Mouse (Mus musculus): ENCODE data around the gene Pheta2. TPM values are rescaled to one million over a fixed set of nuclear protein-coding genes. Genes with fewer than 3 reads are reported as not detected.
"Not testable (repeated sequence)": the region's sequence is repeated elsewhere in the genome, so short reads cannot be mapped to it uniquely, and the experiment has no call there.

Pheta2 gene
- polyA plus RNA-seq, 1 experiment from 2014 or later, result 5.4 TPM

DNA sequence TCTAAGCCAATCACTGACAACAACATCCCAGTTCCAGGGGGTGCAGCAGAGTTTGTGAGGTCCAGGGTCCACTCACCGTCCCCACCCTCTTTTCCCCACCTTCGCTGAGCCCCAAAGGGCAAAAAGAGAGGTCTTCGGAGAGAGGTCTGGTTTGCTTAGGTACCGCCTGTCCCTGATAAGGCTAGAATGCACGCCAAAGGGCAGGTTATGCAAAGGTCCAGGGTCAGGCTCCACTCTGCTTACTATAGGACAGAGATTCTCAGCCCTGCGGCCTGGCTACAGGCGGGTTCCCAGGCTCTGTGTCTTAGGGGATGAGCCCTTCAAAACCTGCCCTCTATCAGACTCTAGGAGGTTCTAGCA is 40.7 kb downstream of the Pheta2 start:
- Histone ChIP-seq H3K9ac (ENCODE audit: low read depth, low read length) (peak overlapping the region; percentile 59), H3K4me2 (replicated peaks; ENCODE audit: low read depth) (peak overlapping the region; percentile 73), H3K36me3 (ENCODE audit: control insufficient read depth, insufficient read depth) (no peaks in the 10 kb centered on the region), H3K4me1 (replicated peaks; ENCODE audit: control insufficient read depth, insufficient read depth, low read length) (0 out of 2 replicates have a peak, but pooled peaks cover 5% of the 10 kb centered on the region), H3K27ac (ENCODE audit: low read depth, low read length) (peak overlapping the region; percentile 84), H3K27me3 (replicated peaks; ENCODE audit: control insufficient read depth, insufficient read depth, low read length) (no peaks in the 10 kb centered on the region), H3K9me3 (ENCODE audit: control insufficient read depth) (no peaks in the 10 kb centered on the region), H3K4me3 (ENCODE audit: low read depth, low read length) (peak overlapping the region; percentile 51)
- no peak for TF ChIP-seq CTCF (IDR thresholded peaks at IDR 0.05; ENCODE audit: low read depth)
- 17% methylated on average over 7 of the region's 7 CpGs for WGBS
- peak; percentile 70 for ATAC-seq

DNA sequence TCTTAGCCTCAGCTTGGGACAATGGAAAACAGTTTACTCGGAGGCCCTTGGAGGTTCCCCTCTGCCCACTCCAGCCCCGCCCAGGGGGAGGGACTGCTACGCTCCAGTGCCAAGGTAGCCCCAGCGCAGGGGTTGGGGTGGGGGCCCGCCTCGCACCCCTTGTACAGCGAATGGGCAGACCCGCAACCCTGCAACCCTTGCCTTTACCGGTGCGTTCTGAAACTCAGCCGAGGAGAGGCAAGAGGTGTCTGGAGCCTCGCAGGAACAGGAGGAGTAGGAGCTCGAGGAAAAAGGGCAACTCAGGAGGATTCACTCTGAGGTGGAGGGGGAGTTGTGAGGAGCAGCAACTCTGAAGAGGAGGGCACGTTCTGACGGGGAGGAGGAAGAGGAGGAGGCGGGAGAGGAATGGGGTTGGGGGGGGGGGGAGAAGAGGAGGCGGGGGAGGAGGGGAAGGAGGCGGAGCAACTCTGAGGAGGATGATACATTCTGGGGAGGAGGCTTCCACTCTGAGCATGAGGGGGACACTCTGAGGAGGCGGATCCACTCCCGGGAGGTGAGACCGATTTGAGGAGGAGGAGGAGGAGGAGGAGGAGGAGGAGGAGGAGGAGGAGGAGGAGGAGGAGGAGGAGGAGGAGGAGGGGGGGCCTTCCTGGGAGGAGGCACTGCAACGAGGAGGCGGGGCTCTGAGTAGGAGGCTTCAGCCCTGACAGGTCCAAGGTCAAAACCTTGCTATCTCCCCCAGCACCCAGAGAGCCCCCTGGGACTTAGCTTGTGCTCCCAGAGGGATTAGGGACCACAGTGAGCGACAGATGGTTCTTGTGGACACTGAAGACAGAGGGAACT is 41.4 kb downstream of the Pheta2 start, which contains the start of gene Cyp2d22:
Gene Cyp2d22 (minus strand): TSS at position 390 of the 843 bp plus-strand sequence.
- H3K36me3 ChIP-seq (ENCODE audit: control insufficient read depth, insufficient read depth), result no peaks in the 10 kb centered on the region

GRCm38 (mm10) chr15:82380714-82381062 is 41.9 kb downstream of the Pheta2 start:
- TF ChIP-seq CTCF (IDR thresholded peaks at IDR 0.05; ENCODE audit: low read depth), result no peak
- WGBS, result 36% methylated on average over 7 of the region's 7 CpGs
- H3K9me3 ChIP-seq (ENCODE audit: control insufficient read depth), result no peaks in the 10 kb centered on the region
- 0 out of 2 replicates have a peak overlapping the region, but pooled peaks have one; percentile 13 for H3K4me3 ChIP-seq (ENCODE audit: low read depth, low read length)
- no peaks in the 10 kb centered on the region for H3K36me3 ChIP-seq (ENCODE audit: control insufficient read depth, insufficient read depth)
- ATAC-seq, result no peak
- H3K4me2 ChIP-seq (replicated peaks; ENCODE audit: low read depth), result peak overlapping the region; percentile 73
- H3K4me1 ChIP-seq (replicated peaks; ENCODE audit: control insufficient read depth, insufficient read depth, low read length), result 0 out of 2 replicates have a peak, but pooled peaks cover 5% of the 10 kb centered on the region
- no peaks in the 10 kb centered on the region for H3K27me3 ChIP-seq (replicated peaks; ENCODE audit: control insufficient read depth, insufficient read depth, low read length)
- no peak overlapping the region for H3K9ac ChIP-seq (ENCODE audit: low read depth, low read length)
- 0 out of 2 replicates have a peak overlapping the region, but pooled peaks have one; percentile 31 for H3K27ac ChIP-seq (ENCODE audit: low read depth, low read length)

More for the DNA sequence above, 41.4 kb downstream of the Pheta2 start, which contains the start of gene Cyp2d22:
- 0 out of 2 replicates have a peak, but pooled peaks cover 5% of the 10 kb centered on the region for H3K4me1 ChIP-seq (replicated peaks; ENCODE audit: control insufficient read depth, insufficient read depth, low read length)
- H3K9ac ChIP-seq (ENCODE audit: low read depth, low read length), result peak within 1 kb of the TSS; percentile 59
- no peaks in the 10 kb centered on the region for H3K27me3 ChIP-seq (replicated peaks; ENCODE audit: control insufficient read depth, insufficient read depth, low read length)
- ATAC-seq, result peak; percentile 63
- TF ChIP-seq CTCF (IDR thresholded peaks at IDR 0.05; ENCODE audit: low read depth), result no peak
- WGBS, result 2% methylated on average over 18 of the region's 24 CpGs
- no peaks in the 10 kb centered on the region for H3K9me3 ChIP-seq (ENCODE audit: control insufficient read depth)
- H3K27ac ChIP-seq (ENCODE audit: low read depth, low read length), result peak within 1 kb of the TSS; percentile 84
- peak within 1 kb of the TSS; percentile 73 for H3K4me2 ChIP-seq (replicated peaks; ENCODE audit: low read depth)
- peak within 1 kb of the TSS; percentile 51 for H3K4me3 ChIP-seq (ENCODE audit: low read depth, low read length)

- Histone ChIP-seq H3K4me1 (replicated peaks; ENCODE audit: control insufficient read depth, insufficient read depth, low read length) (0 out of 2 replicates have a peak, but pooled peaks cover 5% of the 10 kb centered on the region), H3K9me3 (ENCODE audit: control insufficient read depth) (no peaks in the 10 kb centered on the region), H3K4me3 (ENCODE audit: low read depth, low read length) (no peak overlapping the region), H3K27ac (ENCODE audit: low read depth, low read length) (no peak overlapping the region), H3K4me2 (replicated peaks; ENCODE audit: low read depth) (no peak overlapping the region), H3K36me3 (ENCODE audit: control insufficient read depth, insufficient read depth) (no peaks in the 10 kb centered on the region), H3K27me3 (replicated peaks; ENCODE audit: control insufficient read depth, insufficient read depth, low read length) (no peaks in the 10 kb centered on the region), H3K9ac (ENCODE audit: low read depth, low read length) (no peak overlapping the region)
- TF ChIP-seq CTCF (IDR thresholded peaks at IDR 0.05; ENCODE audit: low read depth), result no peak
- 62% methylated on average over 2 of the region's 2 CpGs for WGBS
- ATAC-seq, result no peak
These were observed 43.7 kb downstream of the Pheta2 start for GRCm38 (mm10) chr15:82382441-82382840.

GRCm38 (mm10) chr15:82385729-82386128 is 47.0 kb downstream of the Pheta2 start:
- TF ChIP-seq CTCF (IDR thresholded peaks at IDR 0.05; ENCODE audit: low read depth), result no peak
- Histone ChIP-seq H3K4me2 (replicated peaks; ENCODE audit: low read depth) (no peak overlapping the region), H3K4me3 (ENCODE audit: low read depth, low read length) (no peak overlapping the region), H3K36me3 (ENCODE audit: control insufficient read depth, insufficient read depth) (no peaks in the 10 kb centered on the region), H3K9me3 (ENCODE audit: control insufficient read depth) (no peaks in the 10 kb centered on the region), H3K27ac (ENCODE audit: low read depth, low read length) (no peak overlapping the region), H3K27me3 (replicated peaks; ENCODE audit: control insufficient read depth, insufficient read depth, low read length) (no peaks in the 10 kb centered on the region), H3K9ac (ENCODE audit: low read depth, low read length) (no peak overlapping the region), H3K4me1 (replicated peaks; ENCODE audit: control insufficient read depth, insufficient read depth, low read length) (no peaks in the 10 kb centered on the region)
- WGBS, result 82% methylated on average over 2 of the region's 2 CpGs
- ATAC-seq, result no peak

- not testable (repeated sequence) for ATAC-seq; H3K4me1 ChIP-seq (replicated peaks; ENCODE audit: control insufficient read depth, insufficient read depth, low read length); H3K9me3 ChIP-seq (ENCODE audit: control insufficient read depth); H3K27ac ChIP-seq (ENCODE audit: low read depth, low read length); H3K27me3 ChIP-seq (replicated peaks; ENCODE audit: control insufficient read depth, insufficient read depth, low read length); H3K9ac ChIP-seq (ENCODE audit: low read depth, low read length); H3K4me3 ChIP-seq (ENCODE audit: low read depth, low read length); H3K4me2 ChIP-seq (replicated peaks; ENCODE audit: low read depth); H3K36me3 ChIP-seq (ENCODE audit: control insufficient read depth, insufficient read depth)
- 95% methylated on average over 9 of the region's 10 CpGs for WGBS
These were observed 51.2 kb downstream of the Pheta2 start for GRCm38 (mm10) chr15:82389916-82390315.

DNA sequence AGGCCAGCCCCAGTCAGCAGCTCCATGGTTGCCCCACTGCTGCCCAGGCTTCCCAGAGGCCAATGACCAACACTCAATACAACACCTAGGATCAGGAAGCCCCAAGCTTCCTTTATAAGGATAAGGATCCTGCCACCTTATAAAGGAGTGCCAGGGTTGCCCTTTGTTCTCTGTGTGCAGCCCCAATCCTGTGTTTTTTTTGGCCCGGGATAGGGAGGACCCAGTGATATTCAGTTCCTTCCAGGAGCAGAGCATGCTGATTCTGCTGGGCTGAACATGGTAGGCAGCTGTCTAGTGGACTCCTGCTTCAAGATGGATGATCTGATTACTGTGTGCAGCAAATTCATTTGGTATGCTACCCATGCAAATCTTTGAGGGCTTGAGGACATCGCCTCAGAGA is 55.2 kb downstream of the Pheta2 start, which contains the start of gene Cyp2d11:
Gene Cyp2d11 (minus strand): TSS at position 101 of the 400 bp plus-strand sequence.
- H3K4me1 ChIP-seq (replicated peaks; ENCODE audit: control insufficient read depth, insufficient read depth, low read length); H3K9ac ChIP-seq (ENCODE audit: low read depth, low read length); ATAC-seq; H3K4me2 ChIP-seq (replicated peaks; ENCODE audit: low read depth); H3K36me3 ChIP-seq (ENCODE audit: control insufficient read depth, insufficient read depth); H3K4me3 ChIP-seq (ENCODE audit: low read depth, low read length); H3K27me3 ChIP-seq (replicated peaks; ENCODE audit: control insufficient read depth, insufficient read depth, low read length); H3K27ac ChIP-seq (ENCODE audit: low read depth, low read length); H3K9me3 ChIP-seq (ENCODE audit: control insufficient read depth): not testable (repeated sequence)
- WGBS, result 82% methylated on average over 2 of the region's 2 CpGs
